Mouse (Mus musculus) T-helper 1 cell (primary cell): ENCODE measurements around the gene Slc25a29.

Experiments used
- in situ Hi-C: fragments of 300-600 bp; cut with MboI, MseI; formaldehyde crosslinking; loops from one replicate; pipeline ENCODE4 v1.15.1; 2025; ENCODE audit warnings: high pct_unique_total_duplicates

Gene Slc25a29

GRCm38 (mm10) chr12:108835208-108835839 lies 359 bp downstream of the Slc25a29 start:
- in situ Hi-C loops, result no loop called here

- in situ Hi-C loops, result no loop called here
These were observed 897 bp downstream of the Slc25a29 start for GRCm38 (mm10) chr12:108834786-108835185.

- in situ Hi-C loops, result no loop called here
These were observed 1.3 kb downstream of the Slc25a29 start for GRCm38 (mm10) chr12:108834337-108834736.

- in situ Hi-C loops, result no loop called here
These were observed 2.3 kb downstream of the Slc25a29 start for GRCm38 (mm10) chr12:108833408-108833807.

GRCm38 (mm10) chr12:108832851-108833250 lies 2.8 kb downstream of the Slc25a29 start:
- in situ Hi-C loops, result no loop called here

- in situ Hi-C loops, result no loop called here
These were observed 3.6 kb downstream of the Slc25a29 start for GRCm38 (mm10) chr12:108831966-108832643.

- in situ Hi-C loops, result no loop called here
These were observed 5.3 kb downstream of the Slc25a29 start for GRCm38 (mm10) chr12:108830358-108830757.

GRCm38 (mm10) chr12:108829636-108830035 lies 6.0 kb downstream of the Slc25a29 start:
- in situ Hi-C loops, result no loop called here

- in situ Hi-C loops, result no loop called here
These were observed 8.0 kb downstream of the Slc25a29 start for GRCm38 (mm10) chr12:108827641-108828040.

- in situ Hi-C loops, result no loop called here
These were observed 8.6 kb downstream of the Slc25a29 start for GRCm38 (mm10) chr12:108826958-108827535.

DNA sequence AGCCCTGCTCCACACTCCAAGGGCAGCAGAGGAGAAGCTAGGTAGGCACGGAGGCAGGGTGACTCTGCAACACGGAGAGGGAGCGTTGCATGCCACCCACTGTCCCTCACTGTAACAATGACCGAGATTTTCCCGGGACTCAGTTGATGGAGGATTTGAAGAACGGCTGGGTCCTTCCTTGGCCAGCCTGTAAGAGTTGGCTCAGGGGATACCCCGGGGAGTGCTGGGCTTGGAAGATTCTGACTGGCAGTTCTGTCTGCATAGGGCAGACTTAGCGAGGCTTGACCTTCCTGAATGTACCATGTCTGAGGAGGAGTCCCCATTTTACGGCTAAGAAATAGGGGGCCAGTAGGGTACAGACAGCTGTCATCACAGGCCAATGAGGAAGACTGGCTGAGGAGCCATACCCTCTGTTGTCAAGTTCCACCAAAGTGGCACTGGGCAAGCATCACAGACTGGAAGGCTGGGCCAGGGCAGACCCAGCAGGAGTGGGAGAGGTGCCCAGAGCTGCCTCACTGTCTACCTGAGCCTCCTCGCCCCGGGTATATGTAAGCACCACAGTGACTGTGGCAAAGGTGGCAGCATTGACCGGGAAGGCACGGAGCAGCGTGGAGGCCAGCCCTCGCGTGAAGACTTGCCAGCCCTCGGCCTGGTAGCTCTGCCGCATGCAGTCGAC lies 9.3 kb downstream of the Slc25a29 start:
- in situ Hi-C loops, result no loop called here

DNA sequence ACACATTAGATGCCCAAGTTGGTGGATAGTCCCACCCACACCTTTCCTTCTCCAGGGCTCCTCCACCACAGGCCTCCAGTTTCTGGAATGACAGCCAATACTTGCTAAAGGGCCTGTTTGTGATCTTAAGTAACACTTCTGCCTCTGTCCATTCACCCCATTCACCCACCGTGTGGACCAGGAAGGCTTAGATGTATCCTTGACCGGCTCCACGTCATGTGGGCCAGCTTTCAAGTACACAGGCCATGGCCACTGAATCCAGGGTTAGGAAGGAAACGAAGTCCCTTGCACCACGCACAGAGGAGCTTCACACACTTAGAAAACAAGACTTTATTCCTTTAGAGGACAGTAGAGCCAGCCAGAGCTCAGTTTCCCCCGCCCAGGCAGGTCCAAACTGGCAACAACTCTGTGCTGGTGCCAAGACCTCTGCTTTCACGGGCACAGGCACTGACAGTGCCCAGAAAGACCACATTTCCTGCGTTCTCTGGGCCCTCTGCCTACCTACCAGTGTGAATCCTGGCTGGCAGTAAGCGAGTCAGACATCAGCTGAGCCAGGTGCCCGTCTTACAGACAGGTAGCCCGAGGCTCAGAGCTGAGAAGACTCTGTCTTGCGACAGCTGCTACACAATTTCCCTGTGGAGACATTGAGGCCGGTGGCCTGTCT lies 10.0 kb downstream of the Slc25a29 start:
- in situ Hi-C loops, result no loop called here

DNA sequence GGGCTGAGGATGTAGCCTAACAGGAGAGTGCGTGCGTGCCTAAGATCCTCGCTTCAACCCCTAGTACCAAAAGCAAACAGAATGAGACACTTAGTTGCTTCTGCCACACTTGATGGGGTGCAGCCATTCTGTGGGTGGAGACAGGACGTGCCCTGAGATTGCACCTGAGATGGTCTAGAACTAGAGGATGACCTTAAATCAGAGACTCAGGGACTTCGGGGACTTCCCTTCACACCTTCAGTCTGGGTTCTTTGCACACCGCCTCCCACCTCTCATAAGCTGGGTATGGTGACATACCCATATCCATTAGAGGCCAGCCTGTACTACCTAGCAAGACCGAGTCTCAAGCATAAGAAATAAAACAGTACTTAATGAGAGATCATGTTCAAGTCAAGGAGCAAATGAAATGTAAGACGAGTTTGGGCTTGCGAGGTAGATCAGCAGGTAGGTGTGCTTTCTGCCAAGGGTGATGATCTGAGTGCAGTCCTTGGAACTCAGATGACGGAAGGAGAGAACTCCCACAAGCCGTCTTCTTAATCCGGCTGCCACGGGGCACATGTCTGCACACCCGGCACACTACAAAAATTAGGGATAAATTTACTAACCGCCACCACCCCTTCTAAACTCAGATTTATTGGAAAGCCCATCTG lies 11.3 kb downstream of the Slc25a29 start:
- in situ Hi-C loops, result no loop called here

GRCm38 (mm10) chr12:108823036-108823435 lies 12.6 kb downstream of the Slc25a29 start:
- in situ Hi-C loops, result no loop called here

GRCm38 (mm10) chr12:108820461-108820860 lies 15.2 kb downstream of the Slc25a29 start:
- in situ Hi-C loops, result no loop called here

DNA sequence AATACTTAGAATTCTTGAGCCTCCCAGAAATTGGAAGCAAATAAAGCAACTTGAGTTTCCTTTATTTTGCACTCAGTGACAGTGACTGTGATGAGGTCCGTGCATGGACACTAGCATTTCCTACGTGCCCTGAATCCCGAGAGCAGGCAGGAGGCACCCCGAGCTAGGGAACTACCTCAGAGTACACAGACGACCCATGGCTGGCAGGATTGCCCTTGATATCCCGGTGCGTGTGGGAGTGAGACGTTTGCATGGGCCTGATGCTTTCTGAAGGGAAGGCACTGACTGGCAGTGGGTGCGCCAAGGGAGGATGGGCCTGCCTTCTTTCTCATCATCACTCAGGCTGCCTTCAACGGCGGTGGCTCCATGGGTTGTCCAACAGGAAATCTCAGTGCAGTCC lies 19.1 kb downstream of the Slc25a29 start:
- in situ Hi-C loops, result no loop called here

DNA sequence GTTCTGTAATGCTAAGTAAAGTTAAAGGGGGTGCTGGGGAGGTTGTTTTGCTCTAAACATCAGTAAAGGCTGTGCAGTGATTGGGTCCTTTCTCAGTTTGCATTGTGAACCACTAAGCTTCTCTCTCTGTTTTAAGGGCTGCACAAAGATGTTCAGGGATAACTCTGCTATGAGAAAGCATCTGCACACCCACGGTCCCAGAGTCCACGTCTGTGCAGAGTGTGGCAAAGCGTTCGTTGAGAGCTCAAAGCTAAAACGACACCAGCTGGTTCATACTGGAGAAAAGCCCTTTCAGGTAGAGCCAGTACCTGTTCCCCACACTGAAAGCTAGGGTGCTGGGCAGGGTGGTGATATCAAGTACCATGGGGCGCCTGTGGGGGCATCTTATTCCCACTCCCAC lies 21.2 kb downstream of the Slc25a29 start:
- in situ Hi-C loops, result no loop called here

- in situ Hi-C loops, result no loop called here
These were observed 23.2 kb downstream of the Slc25a29 start for GRCm38 (mm10) chr12:108812463-108812862.

- in situ Hi-C loops, result no loop called here
These were observed 24.6 kb downstream of the Slc25a29 start for GRCm38 (mm10) chr12:108811133-108811532.

DNA sequence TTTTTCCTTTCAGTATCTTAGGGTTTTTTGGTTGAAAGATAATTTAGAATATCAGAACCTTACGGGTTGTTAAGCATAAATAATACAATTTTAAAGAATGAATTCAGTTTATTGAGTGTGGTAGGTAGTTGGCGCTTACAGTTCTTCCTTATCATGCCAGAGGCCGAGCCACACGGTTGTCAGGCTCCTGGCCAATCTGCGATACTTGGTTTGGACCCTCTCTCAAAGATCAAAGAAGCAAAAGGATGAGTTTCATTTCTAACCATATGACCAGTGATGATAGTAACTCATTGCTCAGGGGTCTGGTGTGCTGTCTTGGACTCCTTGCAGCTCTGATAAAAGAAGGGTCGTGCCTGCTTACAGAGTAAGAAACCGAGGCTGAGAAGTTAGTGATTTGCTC lies 25.4 kb downstream of the Slc25a29 start:
- in situ Hi-C loops, result no loop called here

GRCm38 (mm10) chr12:108809771-108810170 lies 25.9 kb downstream of the Slc25a29 start:
- in situ Hi-C loops, result no loop called here
